8 mouse cellular contexts compared by ENCODE assay signal in the genomic region with DNA sequence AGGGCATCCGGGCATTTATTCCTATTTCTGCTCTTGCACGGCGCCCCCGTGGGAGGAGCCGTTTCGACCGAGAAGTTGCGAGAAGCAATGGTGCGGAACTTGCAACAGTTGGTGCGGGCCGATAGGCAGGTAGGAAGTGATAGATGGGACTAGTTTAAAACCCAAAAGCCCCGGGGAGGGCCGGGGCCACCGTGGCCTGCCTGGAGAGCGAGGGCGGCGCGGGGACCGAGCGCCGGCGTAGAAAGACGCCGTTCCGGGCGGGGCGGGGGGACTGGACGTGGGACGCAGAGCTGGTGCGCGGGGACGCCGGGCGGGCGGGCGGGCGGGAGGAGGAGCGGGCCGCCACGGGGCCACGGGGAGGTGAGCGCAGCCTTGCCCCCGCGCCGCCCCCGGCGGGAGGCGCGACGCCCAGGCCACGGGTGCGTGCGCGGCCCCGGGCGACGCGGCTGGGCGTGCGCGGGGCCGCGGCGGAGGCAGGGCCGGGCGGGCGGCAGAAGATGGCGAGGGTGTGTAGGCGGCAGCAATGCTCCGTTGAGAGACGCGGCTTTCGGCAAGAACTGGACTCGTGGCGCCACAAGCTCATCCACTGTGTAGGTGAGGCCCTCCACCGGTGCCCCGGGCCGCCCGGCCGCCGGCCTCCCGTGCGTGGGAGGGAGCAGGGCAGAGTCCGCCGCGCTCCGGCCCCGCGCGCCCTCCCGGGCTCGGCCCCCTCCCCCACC. TPM values are rescaled to one million over a fixed set of nuclear protein-coding genes. Genes with fewer than 3 reads are reported as not detected.
DNase-seq lines count a peak whose midpoint lies in the region; ATAC-seq lines count a peak whose summit lies in the region.

Gene Lcor, plus strand, starts transcription at position 448 of the 719 bp plus-strand sequence.

- H3K27ac ChIP-seq in intestine, embryonic 14.5 days (ENCODE audit: low read depth), result peak within 1 kb of the TSS; percentile 96

- 0% methylated on average over 60 of the region's 92 CpGs for WGBS in intestine, embryonic 14.5 days

- intact Hi-C loops in gastrocnemius, postnatal 14 days (cut with DNase I; ENCODE audit: low total_unique reads), result no loop called here
- intact Hi-C loops in left cerebral cortex, postnatal 14 days (cut with DNase I), result loop anchor here (5.0 to 10.0 kb wide), 2 partner anchors 165 to 398 kb away; no protein-coding TSS in a partner anchor

- peak within 1 kb of the TSS; percentile 80 for H3K4me3 ChIP-seq in intestine, embryonic 14.5 days (ENCODE audit: low read depth, low read length)

- no peaks in the 10 kb centered on the region for H3K36me3 ChIP-seq in intestine, embryonic 14.5 days (ENCODE audit: control insufficient read depth, insufficient read depth, low read length)

- peak within 1 kb of the TSS; percentile 65 for H3K4me2 ChIP-seq in intestine, embryonic 14.5 days (ENCODE audit: low read length)

- peak; percentile 90 for ATAC-seq in intestine, embryonic 14.5 days (replicated peaks; ENCODE audit: low FRiP score, low TSS enrichment, low read depth)
- peak; percentile 84 for ATAC-seq in megakaryocyte-erythroid progenitor cell, adult 5-6 weeks (replicated peaks; ENCODE audit: low FRiP score, low TSS enrichment, poor library complexity, severe bottlenecking)

- H3K27me3 ChIP-seq in intestine, embryonic 14.5 days (replicated peaks; ENCODE audit: control insufficient read depth, insufficient read depth, low read length), result no peaks in the 10 kb centered on the region

- DNase-seq in adrenal gland, adult (ENCODE audit: inconsistent age in 2 of 2, low spot score in 1 of 2), result peak; percentile 91 to 96
- peak; percentile 80 for DNase-seq in embryo, embryonic 10 days (ENCODE audit: low spot score)
- peak; percentile 84 for DNase-seq in gastrocnemius, postnatal 14 days
- peak; percentile 92 for DNase-seq in intestine, embryonic 14.5 days (ENCODE audit: low spot score)
- DNase-seq in left cerebral cortex, postnatal 14 days (ENCODE audit: low spot score in 2 of 2), result peak; percentile 64 to 79
- DNase-seq in right cerebral cortex, postnatal 25 days, result peak; percentile 89
- DNase-seq in urinary bladder, postnatal 36 days (ENCODE audit: low spot score in 2 of 2), result peak; percentile 80 to 83

- H3K9ac ChIP-seq in intestine, embryonic 14.5 days (ENCODE audit: low read length), result peak within 1 kb of the TSS; percentile 91

- peaks cover 19% of the 10 kb centered on the region for H3K4me1 ChIP-seq in intestine, embryonic 14.5 days (replicated peaks; ENCODE audit: control insufficient read depth, insufficient read depth, low read length)

- no peaks in the 10 kb centered on the region for H3K9me3 ChIP-seq in intestine, embryonic 14.5 days (ENCODE audit: control insufficient read depth, low read length)

RNA-seq across cellular contexts. Expression of gene Lcor, which starts in this region (rescaled TPM):
- total RNA-seq in gastrocnemius, postnatal 14 days (2021), result 10 to 100 TPM; 12.0 to 12.2 TPM
- 26.7 and 27.6 TPM in 2 replicates for polyA plus RNA-seq in intestine, embryonic 14.5 days (2014; fragmentation: Nextera tagmentation; extraction: Ambion mirVana)
- 10 to 100 TPM; 15.0 to 16.4 TPM for total RNA-seq in left cerebral cortex, postnatal 14 days (2021)
- total RNA-seq in megakaryocyte-erythroid progenitor cell, adult 5-6 weeks (2014; fragmentation: Nextera tagmentation), result 13.4 and 15.5 TPM in 2 replicates
- 13.1 and 16.9 TPM in 2 replicates for total RNA-seq in megakaryocyte-erythroid progenitor cell, adult 5-6 weeks (2017)

Comparison
In these comparisons a context has a peak if more than half of its experiments do, and no peak if none do; other contexts are left out.
1. Peak in every context shown above with its lines: DNase-seq, ATAC-seq, H3K4me3 ChIP-seq and H3K27ac ChIP-seq.